ENCODE assay signal across 29 mouse cellular contexts in the genomic region with DNA sequence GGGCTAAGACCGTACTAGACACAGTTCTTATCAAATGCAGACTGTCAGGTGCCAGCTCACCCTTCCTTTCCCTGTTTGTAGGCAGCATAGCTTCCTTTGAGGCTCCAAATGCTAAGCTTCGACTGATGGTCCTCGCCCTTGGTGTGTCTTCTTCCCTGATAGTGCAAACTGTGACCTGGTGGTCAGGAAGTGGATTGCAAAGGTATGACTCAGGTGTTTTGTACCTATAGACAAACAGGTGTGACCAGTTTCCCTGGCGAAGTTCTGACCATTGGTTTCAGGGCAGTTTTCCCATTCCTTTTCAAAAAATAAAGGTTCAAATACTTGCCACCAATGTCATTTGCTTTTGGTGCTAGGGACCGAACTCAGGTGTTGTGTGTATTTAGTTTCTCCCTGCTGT. TPM values are rescaled to one million over a fixed set of nuclear protein-coding genes. Genes with fewer than 3 reads are reported as not detected.
"Had no signal": no experiment of that assay in that cellular context is flagged by ENCODE, and none has a peak within 500 bp of the region (broad histone marks: within the 10 kb centered on the region; RNA-seq: fewer than 3 reads in every experiment).

No protein-coding gene starts in this region.

- H3K4me2 ChIP-seq: heart, embryonic 11.5 days; heart, embryonic 13.5 days; heart, embryonic 15.5 days; hindbrain, embryonic 12.5 days; hindbrain, embryonic 14.5 days; intestine, embryonic 15.5 days; limb, embryonic 13.5 days; limb, embryonic 15.5 days; liver, embryonic 12.5 days had no signal

- ATAC-seq: hindbrain, embryonic 16.5 days; inflammation-experienced regulatory T-cells, adult 6 months; intestine, embryonic 15.5 days; intestine, postnatal 0 days; liver, embryonic 12.5 days had no signal

- H3K27ac ChIP-seq: gastrocnemius, adult 2 months; heart, adult 2 months; heart, embryonic 13.5 days; heart, embryonic 15.5 days; hindbrain, embryonic 10.5 days; hindbrain, embryonic 12.5 days; hindbrain, embryonic 14.5 days; intestine, embryonic 15.5 days; limb, embryonic 13.5 days; limb, embryonic 15.5 days; liver, embryonic 12.5 days had no signal

- H3K9me3 ChIP-seq: heart, embryonic 13.5 days; heart, embryonic 15.5 days; hindbrain, embryonic 10.5 days; hindbrain, embryonic 12.5 days; intestine, embryonic 15.5 days; limb, embryonic 13.5 days; limb, embryonic 15.5 days; liver, embryonic 12.5 days had no signal

- H3K4me1 ChIP-seq: heart, embryonic 15.5 days; hindbrain, embryonic 12.5 days; intestine, embryonic 15.5 days; liver, embryonic 12.5 days had no signal

- H3K9ac ChIP-seq: heart, embryonic 13.5 days; heart, embryonic 15.5 days; hindbrain, embryonic 12.5 days; hindbrain, embryonic 14.5 days; intestine, embryonic 15.5 days; limb, embryonic 13.5 days; limb, embryonic 15.5 days; liver, embryonic 12.5 days had no signal

- DNase-seq: gastrocnemius, adult 2 months; gastrocnemius, postnatal 10 days; gastrocnemius, postnatal 25 days; heart, adult 2 months; heart, postnatal 4 days; kidney, adult 18-20 months; kidney, adult 8-10 months; kidney, postnatal 10 days; kidney, postnatal 36 days; layer of hippocampus, adult 9-11 months; layer of hippocampus, postnatal 36 days; left cerebral cortex, postnatal 4 days had no signal

- H3K36me3 ChIP-seq: heart, embryonic 13.5 days; heart, embryonic 15.5 days; hindbrain, embryonic 10.5 days; hindbrain, embryonic 12.5 days; intestine, embryonic 15.5 days; limb, embryonic 13.5 days; limb, embryonic 15.5 days; liver, embryonic 12.5 days had no signal

- H3K4me3 ChIP-seq: gastrocnemius, adult 2 months; heart, adult 2 months; heart, embryonic 13.5 days; heart, embryonic 15.5 days; hindbrain, embryonic 10.5 days; hindbrain, embryonic 12.5 days; intestine, embryonic 15.5 days; limb, embryonic 13.5 days; limb, embryonic 15.5 days; liver, embryonic 12.5 days had no signal

RNA-seq across cellular contexts. Expression of gene Cwh43, which starts 5.9 kb away (rescaled TPM):
- total RNA-seq: gastrocnemius, adult 2 months; gastrocnemius, postnatal 10 days; gastrocnemius, postnatal 25 days; granulocyte monocyte progenitor cell, adult 5-6 weeks; heart, adult 2 months; heart, postnatal 25 days; heart, postnatal 4 days; liver, adult 2 months had no signal
- polyA plus RNA-seq: heart, adult 2 months; heart, embryonic 11.5 days; heart, embryonic 13.5 days; heart, embryonic 15.5 days; hindbrain, embryonic 10.5 days; hindbrain, embryonic 12.5 days; inflammation-experienced regulatory T-cells, adult 6 months; limb, embryonic 11.5 days; limb, embryonic 13.5 days; liver, adult 2 months; liver, embryonic 12.5 days had no signal
